Mouse (Mus musculus): ENCODE results near the gene 2310030G06Rik. TPM values are rescaled to one million over a fixed set of nuclear protein-coding genes. Genes with fewer than 3 reads are reported as not detected.

2310030G06Rik gene
- 1 to 10 TPM; 1.7 to 1.9 TPM for total RNA-seq (2021)

- no peak for DNase-seq (ENCODE audit: extremely low spot score in 1 of 2, low spot score in 1 of 2)
These were observed at the start of gene 2310030G06Rik for GRCm38 (mm10) chr9:50746214-50746677. TSS of gene 2310030G06Rik (minus strand) at chr9:50746536.

GRCm38 (mm10) chr9:50795266-50795665 is 48.9 kb upstream of the 2310030G06Rik start:
- no peak for DNase-seq (ENCODE audit: extremely low spot score in 1 of 2, low spot score in 1 of 2)

- DNase-seq (ENCODE audit: extremely low spot score in 1 of 2, low spot score in 1 of 2) = peak in 1 of 2 experiments; percentile 41
These were observed 35.8 kb upstream of the 2310030G06Rik start for GRCm38 (mm10) chr9:50782155-50782554.

GRCm38 (mm10) chr9:50776162-50776760 is 29.9 kb upstream of the 2310030G06Rik start:
- no peak for DNase-seq (ENCODE audit: extremely low spot score in 1 of 2, low spot score in 1 of 2)

GRCm38 (mm10) chr9:50775662-50776126 is 29.4 kb upstream of the 2310030G06Rik start:
- no peak for DNase-seq (ENCODE audit: extremely low spot score in 1 of 2, low spot score in 1 of 2)

- peak; percentile 86 to 93 for DNase-seq (ENCODE audit: extremely low spot score in 1 of 2, low spot score in 1 of 2)
These were observed 28.8 kb upstream of the 2310030G06Rik start, which contains the start of the genes Alg9 and 1110032A03Rik for GRCm38 (mm10) chr9:50774991-50775612. TSS of gene Alg9 (plus strand) at chr9:50775019. TSS of gene 1110032A03Rik (minus strand) at chr9:50775520.

GRCm38 (mm10) chr9:50774026-50774462 is 27.7 kb upstream of the 2310030G06Rik start:
- DNase-seq (ENCODE audit: extremely low spot score in 1 of 2, low spot score in 1 of 2) = no peak

GRCm38 (mm10) chr9:50770011-50770410 is 23.7 kb upstream of the 2310030G06Rik start:
- no peak for DNase-seq (ENCODE audit: extremely low spot score in 1 of 2, low spot score in 1 of 2)

GRCm38 (mm10) chr9:50768107-50769002 is 22.0 kb upstream of the 2310030G06Rik start, which contains the start of gene Fdxacb1:
TSS of gene Fdxacb1 (plus strand) at chr9:50768236.
- peak; percentile 97 to 99 for DNase-seq (ENCODE audit: extremely low spot score in 1 of 2, low spot score in 1 of 2)

- no peak for DNase-seq (ENCODE audit: extremely low spot score in 1 of 2, low spot score in 1 of 2)
These were observed 21.3 kb upstream of the 2310030G06Rik start for GRCm38 (mm10) chr9:50767531-50768106.

- peak in 1 of 2 experiments; percentile 34 for DNase-seq (ENCODE audit: extremely low spot score in 1 of 2, low spot score in 1 of 2)
These were observed 17.0 kb upstream of the 2310030G06Rik start for GRCm38 (mm10) chr9:50763331-50763730.

GRCm38 (mm10) chr9:50761520-50762243 is 15.3 kb upstream of the 2310030G06Rik start:
- DNase-seq (ENCODE audit: extremely low spot score in 1 of 2, low spot score in 1 of 2) = no peak

GRCm38 (mm10) chr9:50756711-50757110 is 10.4 kb upstream of the 2310030G06Rik start:
- DNase-seq (ENCODE audit: extremely low spot score in 1 of 2, low spot score in 1 of 2) = no peak

GRCm38 (mm10) chr9:50753947-50754346 is 7.6 kb upstream of the 2310030G06Rik start:
- no peak for DNase-seq (ENCODE audit: extremely low spot score in 1 of 2, low spot score in 1 of 2)

GRCm38 (mm10) chr9:50752784-50753615 is 6.7 kb upstream of the 2310030G06Rik start:
- DNase-seq (ENCODE audit: extremely low spot score in 1 of 2, low spot score in 1 of 2) = peak in 1 of 2 experiments; percentile 44

GRCm38 (mm10) chr9:50752054-50752602 is 5.8 kb upstream of the 2310030G06Rik start, which contains the start of gene Hspb2:
TSS of gene Hspb2 (minus strand) at chr9:50752354.
- DNase-seq (ENCODE audit: extremely low spot score in 1 of 2, low spot score in 1 of 2) = no peak

- no peak for DNase-seq (ENCODE audit: extremely low spot score in 1 of 2, low spot score in 1 of 2)
These were observed 5.0 kb upstream of the 2310030G06Rik start, which contains the start of gene Cryab for GRCm38 (mm10) chr9:50751323-50751722. TSS of gene Cryab (plus strand) at chr9:50751325.

- DNase-seq (ENCODE audit: extremely low spot score in 1 of 2, low spot score in 1 of 2) = no peak
These were observed 4.4 kb upstream of the 2310030G06Rik start for GRCm38 (mm10) chr9:50750706-50751105.

All from layer of hippocampus, postnatal 25 days (tissue).